Mouse (Mus musculus): Measurements from ENCODE around the gene Vamp1. TPM values are rescaled to one million over a fixed set of nuclear protein-coding genes. Genes with fewer than 3 reads are reported as not detected.
"Not testable (repeated sequence)": the region's sequence is repeated elsewhere in the genome, so short reads cannot be mapped to it uniquely, and the experiment has no call there.

Gene Vamp1
- total and polyA plus RNA-seq, 2 experiments from 2014 or later: 11.9 to 12.9 TPM

DNA sequence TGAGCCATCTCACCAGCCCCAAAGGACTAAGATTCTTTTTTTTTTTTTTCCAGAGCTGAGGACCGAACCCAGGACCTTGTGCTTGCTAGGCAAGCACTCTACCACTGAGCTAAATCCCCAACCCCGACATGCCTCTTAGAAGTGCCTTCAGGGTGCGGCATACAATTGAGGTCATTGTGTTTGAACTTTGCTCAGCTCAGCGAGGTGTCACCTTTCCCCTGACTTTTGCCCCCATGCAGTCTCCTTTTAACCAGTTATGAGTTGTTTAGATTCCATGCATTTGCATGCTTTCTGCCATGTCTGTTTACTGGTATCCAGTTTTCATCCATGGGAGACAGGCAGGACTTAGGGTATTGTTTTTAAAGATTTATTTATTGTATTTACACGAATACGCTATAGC lies 53.4 kb downstream of the Vamp1 start:
- no peak for TF ChIP-seq CTCF (IDR thresholded peaks at IDR 0.05; ENCODE audit: low read depth)
- ATAC-seq: no peak
- Histone ChIP-seq H3K4me2 (ENCODE audit: low read depth) (no peak overlapping the region), H3K27ac (ENCODE audit: low read depth, low read length) (no peak overlapping the region), H3K9ac (no peak overlapping the region), H3K9me3 (ENCODE audit: low read length) (no peaks in the 10 kb centered on the region), H3K36me3 (ENCODE audit: insufficient read depth) (no peaks in the 10 kb centered on the region), H3K27me3 (ENCODE audit: insufficient read depth, low read length) (no peaks in the 10 kb centered on the region), H3K4me3 (ENCODE audit: low read depth, low read length) (no peak overlapping the region), H3K4me1 (ENCODE audit: insufficient read depth) (no peaks in the 10 kb centered on the region)
- WGBS: 50% methylated on average over 6 of the region's 6 CpGs
- no peak for DNase-seq

DNA sequence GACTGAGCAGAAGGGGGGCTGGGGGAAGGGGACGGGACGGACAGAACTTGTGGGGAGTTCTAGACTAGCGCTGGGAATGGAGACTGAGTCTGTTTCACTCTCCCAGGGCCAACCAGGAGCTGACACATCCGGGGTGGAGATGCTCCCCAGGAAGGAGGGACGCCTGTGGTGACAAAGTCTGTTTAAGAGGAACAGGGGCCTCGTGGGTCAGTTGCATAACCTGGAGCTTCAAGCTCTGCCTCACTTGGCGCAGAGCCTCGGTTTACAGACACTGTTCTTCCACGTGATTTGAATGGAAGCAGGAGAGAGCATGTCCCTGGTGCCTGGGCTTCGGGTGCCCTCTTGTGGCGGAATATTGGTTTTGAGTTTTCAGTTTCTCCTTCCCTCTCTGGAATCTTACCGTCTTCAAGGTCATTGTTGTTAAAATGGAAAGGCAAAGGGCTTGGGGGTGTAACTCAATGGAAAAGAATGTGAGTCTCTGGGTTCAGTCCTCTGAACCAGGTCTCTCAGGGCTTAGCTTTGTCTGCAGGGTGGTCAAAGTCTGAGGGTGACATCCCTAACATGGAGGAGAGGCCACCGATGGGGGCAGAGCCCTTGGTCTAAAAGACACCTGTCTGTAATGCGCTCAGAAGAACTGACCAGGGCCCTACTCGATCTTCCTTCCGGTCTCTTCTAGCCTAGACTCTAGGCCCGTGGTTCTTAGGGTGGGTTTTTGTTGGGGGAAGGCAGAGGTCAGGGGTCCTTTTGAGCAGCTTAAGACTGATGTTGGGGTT lies 56.3 kb downstream of the Vamp1 start:
- H3K9ac ChIP-seq: no peak overlapping the region

DNA sequence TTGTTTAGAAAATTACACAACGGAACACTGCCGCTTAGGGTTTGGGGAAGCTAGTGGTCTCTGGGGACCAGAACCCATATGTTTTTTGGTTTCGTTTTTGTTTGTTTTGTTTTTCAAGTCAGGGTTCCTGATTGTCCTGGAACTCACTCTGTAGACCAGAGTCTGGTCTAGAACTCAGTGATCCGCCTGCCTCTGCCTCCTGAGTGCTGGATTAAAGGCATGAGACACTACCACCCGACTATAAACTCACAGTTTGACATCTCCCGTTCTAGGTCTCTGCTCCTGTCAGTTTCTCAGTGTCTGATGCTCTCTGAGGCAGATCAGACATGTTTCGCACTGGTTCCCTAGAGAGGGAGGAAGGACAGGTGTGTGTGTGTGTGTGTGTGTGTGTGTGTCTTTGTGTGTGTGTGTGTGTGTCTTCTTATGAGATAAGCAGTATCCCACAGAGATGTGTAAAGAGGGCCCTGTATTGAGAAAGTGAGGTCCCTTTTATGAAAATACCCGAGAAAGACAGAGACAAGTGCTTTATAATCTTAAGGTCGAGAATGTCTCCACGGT lies 57.0 kb downstream of the Vamp1 start:
- no peaks in the 10 kb centered on the region for H3K4me1 ChIP-seq (ENCODE audit: insufficient read depth)
- no peak overlapping the region for H3K9ac ChIP-seq
- H3K36me3 ChIP-seq (ENCODE audit: insufficient read depth): no peaks in the 10 kb centered on the region
- 75% methylated on average over 10 of the region's 10 CpGs for WGBS
- H3K27ac ChIP-seq (ENCODE audit: low read depth, low read length): no peak overlapping the region
- no peak overlapping the region for H3K4me2 ChIP-seq (ENCODE audit: low read depth)
- no peaks in the 10 kb centered on the region for H3K9me3 ChIP-seq (ENCODE audit: low read length)
- H3K27me3 ChIP-seq (ENCODE audit: insufficient read depth, low read length): no peaks in the 10 kb centered on the region
- TF ChIP-seq CTCF (IDR thresholded peaks at IDR 0.05; ENCODE audit: low read depth): no peak
- ATAC-seq (no peak), DNase-seq (no peak)
- no peak overlapping the region for H3K4me3 ChIP-seq (ENCODE audit: low read depth, low read length)

More for the DNA sequence above, 56.3 kb downstream of the Vamp1 start:
- WGBS: 16% methylated on average over 17 of the region's 17 CpGs
- H3K9me3 ChIP-seq (ENCODE audit: low read length): no peaks in the 10 kb centered on the region
- H3K36me3 ChIP-seq (ENCODE audit: insufficient read depth): no peaks in the 10 kb centered on the region
- H3K4me3 ChIP-seq (ENCODE audit: low read depth, low read length): peak overlapping the region; percentile 8; the same call in 1 of the 2 replicates
- DNase-seq (peak; percentile 93), ATAC-seq (peak; percentile 91)
- peak overlapping the region; percentile 43 for H3K4me2 ChIP-seq (ENCODE audit: low read depth)
- H3K27me3 ChIP-seq (ENCODE audit: insufficient read depth, low read length): no peaks in the 10 kb centered on the region
- peak; percentile 96 for TF ChIP-seq CTCF (IDR thresholded peaks at IDR 0.05; ENCODE audit: low read depth)
- no peak overlapping the region for H3K27ac ChIP-seq (ENCODE audit: low read depth, low read length)
- H3K4me1 ChIP-seq (ENCODE audit: insufficient read depth): no peaks in the 10 kb centered on the region

DNA sequence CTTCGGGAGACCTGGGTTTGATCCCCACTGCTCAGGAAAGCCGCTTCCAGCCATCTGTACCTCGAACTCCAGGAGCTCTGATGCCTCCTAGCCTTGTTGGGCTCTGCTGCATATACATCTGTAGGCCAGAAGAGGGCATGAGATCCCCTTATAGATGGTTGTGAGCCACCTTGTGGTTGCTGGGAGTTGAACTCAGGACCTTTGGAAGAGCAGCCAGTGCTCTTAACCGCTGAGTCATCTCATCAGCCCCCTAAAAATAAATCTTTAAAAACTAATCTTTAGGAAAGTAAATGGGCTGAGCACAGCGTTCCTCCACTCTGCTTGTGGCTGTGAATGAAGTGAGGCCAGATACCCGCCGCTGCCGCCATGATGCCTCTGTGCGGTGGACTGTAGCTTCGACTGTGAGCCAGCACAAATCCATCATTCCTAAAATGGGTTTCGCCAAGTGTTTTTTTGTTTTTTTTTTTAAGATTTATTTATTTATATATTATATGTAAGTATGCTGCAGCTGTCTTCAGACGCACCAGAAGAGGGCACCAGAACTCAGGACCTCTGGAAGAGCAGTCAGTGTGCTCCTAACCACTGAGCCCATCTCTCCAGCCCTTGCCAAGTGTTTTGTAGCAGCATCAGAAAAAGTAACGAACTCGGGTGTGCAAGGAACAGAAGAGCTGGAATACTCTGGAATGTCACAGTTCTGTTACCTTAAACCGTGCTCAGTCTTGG lies 59.7 kb downstream of the Vamp1 start:
- Histone ChIP-seq H3K9ac (no peak overlapping the region), H3K9me3 (ENCODE audit: low read length) (no peaks in the 10 kb centered on the region), H3K27me3 (ENCODE audit: insufficient read depth, low read length) (no peaks in the 10 kb centered on the region), H3K27ac (ENCODE audit: low read depth, low read length) (no peak overlapping the region), H3K36me3 (ENCODE audit: insufficient read depth) (no peaks in the 10 kb centered on the region), H3K4me3 (ENCODE audit: low read depth, low read length) (no peak overlapping the region), H3K4me1 (ENCODE audit: insufficient read depth) (no peaks in the 10 kb centered on the region), H3K4me2 (ENCODE audit: low read depth) (no peak overlapping the region)
- DNase-seq: peak; percentile 52
- no peak for ATAC-seq
- peak; percentile 65 for TF ChIP-seq CTCF (IDR thresholded peaks at IDR 0.05; ENCODE audit: low read depth)
- WGBS: 57% methylated on average over 15 of the region's 15 CpGs

DNA sequence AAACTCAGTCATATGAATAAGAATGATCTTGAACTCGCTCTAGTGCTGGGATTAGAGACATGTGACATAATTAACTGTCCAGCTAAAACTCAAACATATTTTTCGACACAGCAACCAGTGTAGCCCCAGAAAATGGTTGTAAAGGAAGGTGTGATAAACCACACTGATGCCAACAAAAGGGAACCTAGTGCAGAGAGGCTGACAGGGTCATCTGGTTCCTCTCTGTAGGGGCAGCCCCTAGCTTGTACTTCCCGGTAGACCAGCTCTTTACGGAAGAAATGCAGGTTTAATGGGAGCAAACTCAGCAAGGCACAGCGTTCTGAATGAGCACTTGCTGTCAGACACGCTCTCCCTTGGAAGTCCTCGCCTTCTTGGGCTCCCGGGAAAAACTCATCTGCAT lies 64.4 kb downstream of the Vamp1 start:
- no peaks in the 10 kb centered on the region for H3K9me3 ChIP-seq (ENCODE audit: low read length)
- 62% methylated on average over 8 of the region's 8 CpGs for WGBS
- H3K27me3 ChIP-seq (ENCODE audit: insufficient read depth, low read length): no peaks in the 10 kb centered on the region
- no peak overlapping the region for H3K4me2 ChIP-seq (ENCODE audit: low read depth)
- H3K9ac ChIP-seq: no peak overlapping the region
- no peaks in the 10 kb centered on the region for H3K36me3 ChIP-seq (ENCODE audit: insufficient read depth)
- no peak overlapping the region for H3K4me3 ChIP-seq (ENCODE audit: low read depth, low read length)
- no peak for TF ChIP-seq CTCF (IDR thresholded peaks at IDR 0.05; ENCODE audit: low read depth)
- H3K4me1 ChIP-seq (ENCODE audit: insufficient read depth): no peaks in the 10 kb centered on the region
- H3K27ac ChIP-seq (ENCODE audit: low read depth, low read length): no peak overlapping the region
- DNase-seq (no peak), ATAC-seq (no peak)

DNA sequence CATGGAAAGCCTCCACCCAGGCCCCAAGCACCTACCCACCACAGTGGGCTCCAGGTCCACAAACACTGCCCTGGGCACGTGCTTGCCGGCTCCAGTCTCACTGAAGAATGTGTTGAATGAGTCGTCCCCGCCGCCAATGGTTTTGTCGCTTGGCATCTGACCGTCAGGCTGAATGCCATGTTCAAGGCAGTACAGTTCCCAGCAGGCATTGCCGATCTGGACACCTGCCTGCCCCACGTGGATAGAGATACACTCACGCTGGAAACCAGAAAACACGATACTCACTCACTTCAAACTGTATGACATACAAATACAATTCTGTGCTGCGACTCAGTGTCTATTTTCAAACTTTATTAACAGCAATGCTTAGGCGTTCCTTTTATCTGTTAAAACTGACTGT lies 67.4 kb downstream of the Vamp1 start:
- not testable (repeated sequence) for H3K4me3 ChIP-seq (ENCODE audit: low read depth, low read length); ATAC-seq; H3K9ac ChIP-seq; DNase-seq; H3K4me1 ChIP-seq (ENCODE audit: insufficient read depth); H3K27me3 ChIP-seq (ENCODE audit: insufficient read depth, low read length); H3K4me2 ChIP-seq (ENCODE audit: low read depth); H3K36me3 ChIP-seq (ENCODE audit: insufficient read depth); H3K27ac ChIP-seq (ENCODE audit: low read depth, low read length); H3K9me3 ChIP-seq (ENCODE audit: low read length)
- 87% methylated on average over 13 of the region's 13 CpGs for WGBS

DNA sequence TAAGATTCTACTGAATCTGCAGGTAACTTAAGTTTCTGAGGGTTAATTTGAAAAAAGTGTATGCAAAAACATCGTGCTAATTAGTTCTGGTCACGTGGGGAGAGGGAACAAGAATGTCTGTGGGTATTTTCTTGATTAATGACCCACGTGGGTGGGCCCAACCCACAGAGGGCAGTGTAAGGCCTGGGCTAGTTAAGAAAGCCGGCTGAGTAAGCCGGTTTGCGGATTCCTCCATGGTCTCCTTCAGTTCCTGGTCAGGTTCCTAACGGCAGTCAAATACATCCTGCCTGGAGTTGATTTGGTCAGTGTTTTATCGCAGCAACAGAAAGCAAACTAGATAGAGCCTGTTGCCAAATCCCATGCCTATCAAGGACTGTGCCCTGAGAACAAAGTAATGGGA lies 68.9 kb downstream of the Vamp1 start:
- DNase-seq: no peak
- no peak overlapping the region for H3K9ac ChIP-seq
- H3K27me3 ChIP-seq (ENCODE audit: insufficient read depth, low read length): no peaks in the 10 kb centered on the region
- 48% methylated on average over 8 of the region's 8 CpGs for WGBS
- no peak overlapping the region for H3K27ac ChIP-seq (ENCODE audit: low read depth, low read length)
- no peaks in the 10 kb centered on the region for H3K4me1 ChIP-seq (ENCODE audit: insufficient read depth)
- TF ChIP-seq CTCF (IDR thresholded peaks at IDR 0.05; ENCODE audit: low read depth): no peak
- H3K9me3 ChIP-seq (ENCODE audit: low read length): no peaks in the 10 kb centered on the region
- no peak overlapping the region for H3K4me2 ChIP-seq (ENCODE audit: low read depth)
- H3K36me3 ChIP-seq (ENCODE audit: insufficient read depth): no peaks in the 10 kb centered on the region
- ATAC-seq: no peak
- H3K4me3 ChIP-seq (ENCODE audit: low read depth, low read length): no peak overlapping the region

Data from forebrain, postnatal 0 days (tissue).